In genomic region chr9:16460591-16460990, GRCm38 (mm10) we compare ENCODE assay signal across 20 mouse cellular contexts. TPM values are rescaled to one million over a fixed set of nuclear protein-coding genes. Genes with fewer than 3 reads are reported as not detected.
DNase-seq lines count a peak whose midpoint lies in the region; ATAC-seq and TF ChIP-seq lines count a peak whose summit lies in the region.
"Had no signal": no experiment of that assay in that cellular context is flagged by ENCODE, and none has a peak within 500 bp of the region (broad histone marks: within the 10 kb centered on the region; RNA-seq: fewer than 3 reads in every experiment).

No protein-coding gene starts in this region.

- TF ChIP-seq POLR2A in lung, adult 2 months (IDR thresholded peaks at IDR 0.05; ENCODE audit: borderline replicate concordance, extremely low read depth, low read depth, low read length): no peak

- H3K9me3 ChIP-seq in lung, embryonic 16.5 days (ENCODE audit: control insufficient read depth, low read length): no peaks in the 10 kb centered on the region
- no peaks in the 10 kb centered on the region for H3K9me3 ChIP-seq in midbrain, embryonic 14.5 days (ENCODE audit: control insufficient read depth, low read length)
- H3K9me3 ChIP-seq in midbrain, postnatal 0 days (ENCODE audit: low read length): no peaks in the 10 kb centered on the region
- H3K9me3 ChIP-seq: embryonic facial prominence, embryonic 10.5 days; forebrain, embryonic 13.5 days; heart, embryonic 10.5 days; hindbrain, embryonic 13.5 days had no signal

- DNase-seq in lung, adult 2 months: no peak
- peak; percentile 19 for DNase-seq in midbrain, embryonic 14.5 days
- DNase-seq in midbrain, postnatal 0 days (ENCODE audit: low spot score): no peak
- DNase-seq in lung, postnatal 10 days: peak; percentile 27
- DNase-seq in frontal cortex, postnatal 25 days (ENCODE audit: low spot score in 2 of 2): no peak
- DNase-seq in cerebellum, postnatal 25 days: no peak
- DNase-seq: adrenal gland, adult 8-10 months; cerebellum, adult 11 months; cerebellum, adult 8-10 months; cerebellum, postnatal 14 days; forebrain, postnatal 0 days; gastrocnemius, postnatal 36 days; heart, adult 18-20 months had no signal

- H3K36me3 ChIP-seq in lung, embryonic 16.5 days (ENCODE audit: control insufficient read depth, insufficient read depth, low read length): no peaks in the 10 kb centered on the region
- H3K36me3 ChIP-seq in midbrain, embryonic 14.5 days (ENCODE audit: control insufficient read depth, insufficient read depth, low read length): no peaks in the 10 kb centered on the region
- H3K36me3 ChIP-seq in midbrain, postnatal 0 days (ENCODE audit: insufficient read depth, low read length): no peaks in the 10 kb centered on the region
- H3K36me3 ChIP-seq: embryonic facial prominence, embryonic 10.5 days; heart, embryonic 10.5 days; hindbrain, embryonic 13.5 days had no signal

- no peak overlapping the region for H3K27ac ChIP-seq in lung, embryonic 16.5 days (ENCODE audit: low read length)
- H3K27ac ChIP-seq in midbrain, embryonic 14.5 days (replicated peaks; ENCODE audit: low read depth, low read length): no peak overlapping the region
- H3K27ac ChIP-seq in midbrain, postnatal 0 days (ENCODE audit: low read depth, low read length): no peak overlapping the region
- H3K27ac ChIP-seq: embryonic facial prominence, embryonic 10.5 days; forebrain, embryonic 13.5 days; heart, embryonic 10.5 days; hindbrain, embryonic 13.5 days; hindbrain, postnatal 0 days had no signal

- no peaks in the 10 kb centered on the region for H3K27me3 ChIP-seq in lung, embryonic 16.5 days (ENCODE audit: control insufficient read depth, insufficient read depth, low read depth, low read length)
- no peaks in the 10 kb centered on the region for H3K27me3 ChIP-seq in midbrain, embryonic 14.5 days (ENCODE audit: control insufficient read depth, insufficient read depth, low read length)
- H3K27me3 ChIP-seq in midbrain, postnatal 0 days (ENCODE audit: insufficient read depth, low read length): no peaks in the 10 kb centered on the region
- H3K27me3 ChIP-seq: forebrain, embryonic 13.5 days; hindbrain, embryonic 13.5 days had no signal

- no peak overlapping the region for H3K4me3 ChIP-seq in lung, embryonic 16.5 days (ENCODE audit: low read length)
- H3K4me3 ChIP-seq in lung, adult 2 months (replicated peaks; ENCODE audit: extremely low read depth, low read depth, low read length): no peak overlapping the region
- no peak overlapping the region for H3K4me3 ChIP-seq in midbrain, embryonic 14.5 days (replicated peaks; ENCODE audit: low read depth, low read length)
- no peak overlapping the region for H3K4me3 ChIP-seq in midbrain, postnatal 0 days (ENCODE audit: low read depth, low read length)
- H3K4me3 ChIP-seq: embryonic facial prominence, embryonic 10.5 days; forebrain, embryonic 13.5 days; heart, embryonic 10.5 days; hindbrain, embryonic 13.5 days had no signal

- no peak overlapping the region for H3K9ac ChIP-seq in lung, embryonic 16.5 days (ENCODE audit: low read length)
- no peak overlapping the region for H3K9ac ChIP-seq in midbrain, embryonic 14.5 days (replicated peaks; ENCODE audit: low read length)
- H3K9ac ChIP-seq in midbrain, postnatal 0 days (replicated peaks; ENCODE audit: low read length, poor library complexity, severe bottlenecking): no peak overlapping the region
- H3K9ac ChIP-seq: forebrain, embryonic 13.5 days; forebrain, postnatal 0 days; hindbrain, embryonic 13.5 days had no signal

- H3K4me2 ChIP-seq in lung, embryonic 16.5 days (ENCODE audit: low read depth, low read length): no peak overlapping the region
- no peak overlapping the region for H3K4me2 ChIP-seq in midbrain, embryonic 14.5 days (ENCODE audit: low read length)
- no peak overlapping the region for H3K4me2 ChIP-seq in midbrain, postnatal 0 days (ENCODE audit: low read depth, low read length, poor library complexity, severe bottlenecking)
- H3K4me2 ChIP-seq: forebrain, embryonic 13.5 days; hindbrain, embryonic 13.5 days had no signal

- 43% methylated on average over 2 of the region's 2 CpGs for WGBS in lung, embryonic 16.5 days
- WGBS in lung, adult 2 months: 42% methylated on average over 2 of the region's 2 CpGs
- WGBS in midbrain, embryonic 14.5 days: 57% methylated on average over 2 of the region's 2 CpGs
- 65% methylated on average over 2 of the region's 2 CpGs for WGBS in midbrain, postnatal 0 days

- 0 out of 2 replicates have a peak, but pooled peaks have one; percentile 34 for ATAC-seq in lung, embryonic 16.5 days (ENCODE audit: low read depth)
- ATAC-seq in midbrain, embryonic 14.5 days (ENCODE audit: low FRiP score, low TSS enrichment): no peak
- ATAC-seq in midbrain, postnatal 0 days (ENCODE audit: low FRiP score): no peak
- ATAC-seq: forebrain, embryonic 13.5 days; forebrain, postnatal 0 days; hindbrain, postnatal 0 days had no signal

- H3K4me1 ChIP-seq in lung, embryonic 16.5 days (replicated peaks; ENCODE audit: control insufficient read depth, insufficient read depth, low read length): no peaks in the 10 kb centered on the region
- no peaks in the 10 kb centered on the region for H3K4me1 ChIP-seq in lung, adult 2 months (ENCODE audit: control insufficient read depth, insufficient read depth, low read length)
- no peaks in the 10 kb centered on the region for H3K4me1 ChIP-seq in midbrain, embryonic 14.5 days (ENCODE audit: control insufficient read depth, insufficient read depth, low read length)
- H3K4me1 ChIP-seq in midbrain, postnatal 0 days (ENCODE audit: insufficient read depth, low read length): no peaks in the 10 kb centered on the region
- H3K4me1 ChIP-seq: embryonic facial prominence, embryonic 10.5 days; forebrain, embryonic 13.5 days; heart, embryonic 10.5 days; hindbrain, embryonic 13.5 days had no signal

- no peak for TF ChIP-seq CTCF in lung, adult 2 months (IDR thresholded peaks at IDR 0.05; ENCODE audit: insufficient read depth, low read length)
- TF ChIP-seq CTCF in midbrain, postnatal 0 days (IDR thresholded peaks at IDR 0.05): no peak

RNA-seq across cellular contexts. Expression of gene Fat3, which starts 40.5 kb away (rescaled TPM):
- polyA plus RNA-seq in lung, embryonic 16.5 days (2015; fragmentation: Nextera tagmentation; extraction: Ambion mirVana): 0.45 and 0.54 TPM in 2 replicates
- 2.1 and 2.7 TPM in 2 replicates for polyA plus RNA-seq in lung, adult 2 months (2012; rRNA removed)
- 22.0 and 27.6 TPM in 2 replicates for polyA plus RNA-seq in midbrain, embryonic 14.5 days (2014; fragmentation: Nextera tagmentation; extraction: Ambion mirVana)
- total RNA-seq in midbrain, postnatal 0 days (2014; rRNA removed): 63.7 and 75.7 TPM in 2 replicates
- 7.1 and 7.6 TPM in 2 replicates for polyA plus RNA-seq in midbrain, postnatal 0 days (2015; fragmentation: Nextera tagmentation; extraction: Ambion mirVana)
- total RNA-seq: hematopoietic stem cell, adult 5-6 weeks had no signal

Comparison
In these comparisons a context has a peak if more than half of its experiments do, and no peak if none do; other contexts are left out.
1. DNase-seq: peak in midbrain, embryonic 14.5 days (single experiment) and lung, postnatal 10 days (single experiment); none in lung, adult 2 months (single experiment), midbrain, postnatal 0 days (single experiment), frontal cortex, postnatal 25 days (0 of 2) and cerebellum, postnatal 25 days (0 of 2).